Mouse (Mus musculus): ENCODE measurements at regions not wholly inside any gene's neighbourhood (a gene's known extent, or its start where the extent isn't known, plus 50 kb on each side); places are given as distances from the start of the nearest gene placed in this dataset.

DNA sequence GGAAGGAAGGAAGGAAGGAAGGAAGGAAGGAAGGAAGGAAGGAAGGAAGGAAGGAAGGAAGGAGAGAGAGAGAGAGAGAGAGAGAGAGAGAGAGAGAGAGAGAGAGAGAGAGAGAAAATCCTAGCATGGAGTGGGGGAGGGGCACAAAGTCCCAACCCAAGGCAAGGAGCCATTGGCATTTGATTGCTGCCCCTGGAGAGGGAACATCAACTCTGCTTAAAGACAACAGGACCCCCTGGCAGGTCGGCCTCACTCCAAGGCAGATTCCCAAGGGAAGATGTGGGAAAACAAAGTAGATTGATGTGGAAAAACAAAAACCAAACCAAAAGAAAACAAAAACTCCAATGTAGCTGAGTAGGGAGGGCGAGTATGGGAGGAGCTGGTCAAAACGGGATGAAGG is 49.9 kb upstream of the Fzd10 start:
- intact Hi-C loops (cut with DNase I) = no loop called here
- DNase-seq (ENCODE audit: extremely low spot score in 1 of 2, low spot score in 2 of 2) = no peak

- no peak for DNase-seq (ENCODE audit: extremely low spot score in 1 of 2, low spot score in 2 of 2)
- intact Hi-C loops (cut with DNase I) = no loop called here
Measured at GRCm38 (mm10) chr5:128549811-128550210, 50.8 kb upstream of the Fzd10 start.

DNA sequence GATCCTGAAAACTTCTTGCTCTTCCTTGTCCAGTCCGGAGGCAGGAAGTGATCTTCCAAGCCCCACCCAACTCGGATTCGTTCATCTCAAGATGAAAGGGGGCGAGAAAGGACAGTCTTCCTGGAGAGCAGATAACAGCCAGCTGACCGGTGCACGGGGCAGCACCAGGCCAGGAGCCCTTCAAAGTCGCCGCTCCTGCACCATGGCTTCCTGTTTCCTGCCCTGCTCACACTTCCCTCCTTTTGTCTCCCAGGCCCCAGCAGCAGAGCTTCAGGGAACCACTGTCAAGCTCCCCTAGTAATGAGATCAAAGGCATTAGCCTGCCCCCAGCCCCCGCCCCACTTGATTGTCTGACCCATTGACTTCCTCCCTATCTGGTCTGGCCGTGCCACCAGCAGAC is 58.6 kb upstream of the Fzd10 start:
- peak in 1 of 2 experiments; percentile 50 for DNase-seq (ENCODE audit: extremely low spot score in 1 of 2, low spot score in 2 of 2)
- intact Hi-C loops (cut with DNase I) = no loop called here

DNA sequence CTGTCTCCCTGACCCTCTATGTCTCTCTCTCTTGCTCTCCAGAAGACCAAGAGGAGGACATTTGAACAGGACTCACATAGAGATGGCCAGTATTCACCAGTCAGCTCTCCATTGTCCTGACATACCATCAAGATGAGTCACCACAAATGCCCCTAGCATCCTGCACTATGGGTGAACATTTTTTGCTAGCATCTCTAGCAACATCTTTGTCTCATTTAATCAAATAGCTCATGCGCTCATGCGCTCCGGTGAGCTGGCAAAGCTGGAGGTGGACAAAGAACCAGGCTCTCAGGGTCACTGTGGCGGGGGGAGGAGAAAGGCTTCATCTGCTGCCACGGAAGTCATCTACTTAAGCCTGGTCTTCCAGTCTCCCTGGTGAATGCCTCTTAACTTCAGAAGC is 62.0 kb upstream of the Fzd10 start:
- intact Hi-C loops (cut with DNase I) = no loop called here
- no peak for DNase-seq (ENCODE audit: extremely low spot score in 1 of 2, low spot score in 2 of 2)

DNA sequence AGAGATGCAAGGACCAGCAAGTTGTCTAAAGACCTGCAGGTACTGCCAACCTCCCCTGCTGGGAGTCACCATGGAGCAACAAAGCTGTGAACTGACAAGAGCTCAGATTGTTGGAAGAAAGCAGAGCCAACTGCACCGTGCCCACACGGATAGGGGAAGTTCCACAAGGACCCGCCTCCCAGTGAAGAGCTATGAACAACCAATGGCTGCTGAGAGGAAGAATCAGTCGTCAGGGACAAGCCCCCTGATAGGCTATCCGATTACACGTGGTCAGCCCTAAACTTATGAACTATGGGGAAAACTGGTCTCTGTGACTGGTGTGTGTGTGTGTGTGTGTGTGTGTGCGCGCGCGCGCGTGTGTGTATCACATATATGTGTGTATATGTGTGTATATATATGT is 63.4 kb upstream of the Fzd10 start:
- DNase-seq (ENCODE audit: extremely low spot score in 1 of 2, low spot score in 2 of 2) = no peak
- intact Hi-C loops (cut with DNase I) = no loop called here

GRCm38 (mm10) chr5:128536393-128536792 is 64.3 kb upstream of the Fzd10 start:
- intact Hi-C loops (cut with DNase I) = no loop called here
- DNase-seq (ENCODE audit: extremely low spot score in 1 of 2, low spot score in 2 of 2) = peak in 1 of 2 experiments; percentile 46

- intact Hi-C loops (cut with DNase I) = loop anchor here (5.0 to 10.0 kb wide), 2 partner anchors 185 to 448 kb away; no protein-coding TSS in a partner anchor
- peak in 1 of 2 experiments; percentile 52 for DNase-seq (ENCODE audit: extremely low spot score in 1 of 2, low spot score in 2 of 2)
Measured at GRCm38 (mm10) chr5:128527241-128527640, 73.4 kb upstream of the Fzd10 start.

DNA sequence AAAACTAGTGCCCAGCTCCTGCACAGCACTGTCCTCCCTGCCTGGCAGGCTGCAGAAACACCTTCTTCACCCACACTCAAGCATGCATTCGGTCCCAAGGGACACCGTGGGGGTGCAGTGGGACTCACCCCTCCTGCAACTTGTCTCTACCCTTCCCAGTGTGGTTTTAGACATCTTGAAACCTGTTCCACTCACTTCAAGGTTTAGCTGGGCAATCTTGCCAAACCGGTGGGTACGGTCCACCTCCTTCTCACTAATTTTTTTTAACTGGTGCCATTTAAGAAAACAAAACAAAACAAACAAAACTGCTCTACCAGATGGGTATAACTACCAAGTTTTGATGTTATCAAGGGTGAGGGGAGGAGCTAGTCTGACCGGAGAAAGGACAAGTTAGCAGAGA is 74.2 kb upstream of the Fzd10 start:
- no peak for DNase-seq (ENCODE audit: extremely low spot score in 1 of 2, low spot score in 2 of 2)
- intact Hi-C loops (cut with DNase I) = loop anchor here (5.0 to 10.0 kb wide), 2 partner anchors 186 to 448 kb away; no protein-coding TSS in a partner anchor

GRCm38 (mm10) chr5:128524377-128525280 is 76.0 kb upstream of the Fzd10 start:
- DNase-seq (ENCODE audit: extremely low spot score in 1 of 2, low spot score in 2 of 2) = peak in 1 of 2 experiments; percentile 50
- intact Hi-C loops (cut with DNase I) = loop anchor here (5.0 to 10.0 kb wide), 2 partner anchors 188 to 450 kb away; no protein-coding TSS in a partner anchor

DNA sequence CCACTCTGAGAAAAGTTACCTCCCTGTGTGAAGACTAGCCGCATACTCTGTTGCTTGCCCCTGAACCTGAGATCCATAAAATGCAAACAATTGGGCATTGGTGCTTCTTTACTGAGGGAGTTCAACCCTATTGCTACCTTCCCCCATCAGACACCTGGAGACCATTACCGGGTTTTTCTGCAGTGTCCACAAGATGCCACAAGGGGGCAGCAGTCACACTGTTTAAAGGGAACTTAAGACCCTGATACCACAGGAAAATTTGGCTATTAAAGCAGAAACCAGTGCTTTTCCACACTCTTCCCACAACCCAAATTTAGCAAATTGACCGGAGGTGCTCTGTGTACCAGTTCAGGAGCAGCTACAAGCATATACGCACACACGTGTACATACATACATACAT is 78.0 kb upstream of the Fzd10 start:
- intact Hi-C loops (cut with DNase I) = loop anchor here (10.0 kb wide), 1 partner anchor 452 kb away; no protein-coding TSS in a partner anchor
- DNase-seq (ENCODE audit: extremely low spot score in 1 of 2, low spot score in 2 of 2) = no peak

DNA sequence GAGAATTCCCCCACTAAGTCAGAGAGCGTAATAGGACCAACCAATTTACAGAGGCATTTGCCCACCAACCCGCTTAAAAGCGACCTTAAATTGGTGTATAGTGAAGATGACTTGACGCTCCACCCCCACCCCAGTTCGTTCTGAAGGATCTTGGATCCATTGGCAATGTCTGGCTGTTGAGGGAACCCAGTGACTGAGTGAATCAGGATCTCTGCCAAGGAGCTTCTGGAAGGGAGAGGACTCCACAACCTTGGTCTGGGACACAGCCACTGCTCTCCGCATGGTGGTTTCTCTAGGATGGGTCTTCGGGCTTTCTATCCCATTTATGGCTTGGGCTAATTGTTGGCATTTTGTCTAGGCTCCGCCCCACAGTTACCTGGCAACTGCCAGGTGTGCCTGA is 83.3 kb upstream of the Fzd10 start:
- intact Hi-C loops (cut with DNase I) = loop anchor here (5.0 kb wide), 1 partner anchor 200 kb away; no protein-coding TSS in a partner anchor
- no peak for DNase-seq (ENCODE audit: extremely low spot score in 1 of 2, low spot score in 2 of 2)

- intact Hi-C loops (cut with DNase I) = loop anchor here (5.0 kb wide), 1 partner anchor 202 kb away; no protein-coding TSS in a partner anchor
- DNase-seq (ENCODE audit: extremely low spot score in 1 of 2, low spot score in 2 of 2) = peak in 1 of 2 experiments; percentile 22
Measured at GRCm38 (mm10) chr5:128515343-128515742, 82.5 kb upstream of the Tmem132d start.

- intact Hi-C loops (cut with DNase I) = no loop called here
- peak in 1 of 2 experiments; percentile 36 for DNase-seq (ENCODE audit: extremely low spot score in 1 of 2, low spot score in 2 of 2)
Measured at GRCm38 (mm10) chr5:128513261-128513660, 80.4 kb upstream of the Tmem132d start.

- no peak for DNase-seq (ENCODE audit: extremely low spot score in 1 of 2, low spot score in 2 of 2)
- intact Hi-C loops (cut with DNase I) = no loop called here
Measured at GRCm38 (mm10) chr5:128512606-128513005, 79.7 kb upstream of the Tmem132d start.

DNA sequence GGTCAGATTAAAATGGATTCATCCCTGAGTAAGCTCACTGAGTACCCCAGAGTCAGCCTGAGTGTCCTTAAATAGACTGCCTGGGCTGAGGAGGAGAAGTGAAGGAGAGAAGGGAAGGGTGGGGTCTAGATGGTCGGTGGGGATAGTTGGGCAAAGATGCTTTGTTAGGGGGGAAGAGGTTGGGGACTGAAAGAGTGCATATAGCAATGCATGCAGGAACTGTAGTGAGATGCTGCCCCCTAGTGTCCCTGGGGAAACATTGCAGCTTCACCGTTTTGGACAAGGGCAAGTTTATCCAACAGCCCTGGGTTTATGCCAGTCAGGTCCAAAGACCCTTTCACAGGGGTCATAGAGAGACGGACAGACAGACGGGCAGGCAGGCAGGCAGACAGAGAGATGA is 71.6 kb upstream of the Tmem132d start:
- peak; percentile 46 for DNase-seq (ENCODE audit: extremely low spot score in 1 of 2, low spot score in 2 of 2)
- intact Hi-C loops (cut with DNase I) = no loop called here

DNA sequence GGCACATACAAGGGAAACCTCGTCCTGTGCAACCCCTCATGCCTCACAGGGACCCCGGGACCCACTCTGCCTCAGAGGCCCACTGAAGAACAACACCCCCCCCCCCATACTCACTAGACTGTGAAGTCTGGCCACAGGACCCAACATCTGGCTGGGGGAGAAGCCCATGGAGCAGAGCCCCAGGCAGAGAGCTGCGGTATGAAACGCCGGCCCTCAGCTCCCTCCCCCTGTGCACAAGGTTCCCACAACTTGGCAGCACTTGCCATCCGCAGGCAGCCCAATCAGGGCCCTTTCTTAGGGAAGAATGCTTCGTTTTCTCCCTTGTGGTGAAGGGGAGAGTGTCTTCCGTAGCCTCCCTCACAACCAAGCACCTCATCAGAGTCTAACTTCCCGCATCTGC is 66.6 kb upstream of the Tmem132d start:
- intact Hi-C loops (cut with DNase I) = loop anchor here (10.0 kb wide), 1 partner anchor 885 kb away; no protein-coding TSS in a partner anchor
- no peak for DNase-seq (ENCODE audit: extremely low spot score in 1 of 2, low spot score in 2 of 2)

DNA sequence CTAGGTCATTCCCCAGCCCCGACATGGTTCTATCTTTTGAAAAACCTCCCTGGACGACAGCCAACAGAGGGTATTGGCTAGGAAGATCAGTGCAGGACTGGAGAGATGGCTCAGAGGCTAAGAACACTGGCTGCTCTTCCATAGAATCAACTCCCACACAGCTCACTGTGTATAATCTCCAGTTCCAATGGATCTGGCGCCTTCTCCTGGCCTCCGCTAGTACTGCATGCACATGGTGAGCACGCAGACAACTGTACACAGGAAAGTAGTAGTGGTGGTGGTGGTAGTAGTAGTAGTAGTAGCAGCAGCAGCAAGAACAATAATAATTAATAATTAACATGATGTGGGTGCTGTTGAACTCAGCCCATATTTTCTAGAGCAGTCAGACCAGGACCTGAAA is 66.2 kb upstream of the Tmem132d start:
- intact Hi-C loops (cut with DNase I) = loop anchor here (10.0 kb wide), 1 partner anchor 884 kb away; no protein-coding TSS in a partner anchor
- DNase-seq (ENCODE audit: extremely low spot score in 1 of 2, low spot score in 2 of 2) = peak; percentile 35 to 51

DNA sequence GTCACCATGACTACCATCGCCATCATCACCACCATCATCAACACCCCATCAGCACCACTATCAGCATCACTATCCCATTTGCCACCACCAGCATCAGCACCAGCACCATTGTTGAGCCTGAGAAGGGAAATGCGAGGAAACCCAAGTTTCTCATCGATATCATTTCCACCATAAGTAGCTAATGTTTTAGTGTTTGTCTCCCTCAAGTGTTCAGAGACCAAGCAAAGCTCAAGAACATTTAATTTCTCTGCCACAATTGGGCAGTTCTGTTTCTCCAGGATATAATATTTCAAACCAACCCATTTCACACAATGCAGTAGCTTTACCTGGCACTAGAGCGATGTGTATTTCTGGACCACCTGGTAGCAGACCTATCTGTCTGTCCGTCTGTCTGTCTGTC is 59.7 kb upstream of the Tmem132d start:
- no peak for DNase-seq (ENCODE audit: extremely low spot score in 1 of 2, low spot score in 2 of 2)
- intact Hi-C loops (cut with DNase I) = loop anchor here (10.0 kb wide), 1 partner anchor 878 kb away; no protein-coding TSS in a partner anchor

DNA sequence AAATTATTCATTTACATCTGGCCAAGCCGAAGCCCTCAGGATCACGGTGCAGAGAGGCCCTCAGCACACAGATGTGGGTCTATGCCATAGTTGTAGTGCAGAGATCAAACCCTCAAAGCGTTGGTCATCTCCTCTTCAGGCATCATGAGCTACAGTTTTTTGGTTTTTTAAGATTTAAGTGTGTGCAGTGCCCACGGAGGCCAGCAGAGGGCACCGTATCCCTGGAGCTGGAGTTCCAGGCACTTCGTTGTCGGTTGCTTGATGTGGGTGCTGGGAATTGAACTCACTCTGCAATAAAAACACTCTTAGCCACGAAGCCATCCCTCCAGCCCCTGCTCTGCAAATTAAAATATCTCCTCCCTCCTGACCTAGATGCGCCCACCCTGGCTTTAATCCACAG is 58.3 kb upstream of the Tmem132d start:
- intact Hi-C loops (cut with DNase I) = loop anchor here (10.0 kb wide), 1 partner anchor 876 kb away; no protein-coding TSS in a partner anchor
- DNase-seq (ENCODE audit: extremely low spot score in 1 of 2, low spot score in 2 of 2) = no peak
